Mouse (Mus musculus) cerebellum, postnatal 25 days (tissue): ENCODE measurements around the gene Lipt1.

Source experiments
- DNase-seq, 2 experiments: peaks; one replicate each; pipeline ENCODE4 v3.0.0; 2021; ENCODE audit warnings: mixed read lengths in 2 of 2

The Lipt1 gene

DNA sequence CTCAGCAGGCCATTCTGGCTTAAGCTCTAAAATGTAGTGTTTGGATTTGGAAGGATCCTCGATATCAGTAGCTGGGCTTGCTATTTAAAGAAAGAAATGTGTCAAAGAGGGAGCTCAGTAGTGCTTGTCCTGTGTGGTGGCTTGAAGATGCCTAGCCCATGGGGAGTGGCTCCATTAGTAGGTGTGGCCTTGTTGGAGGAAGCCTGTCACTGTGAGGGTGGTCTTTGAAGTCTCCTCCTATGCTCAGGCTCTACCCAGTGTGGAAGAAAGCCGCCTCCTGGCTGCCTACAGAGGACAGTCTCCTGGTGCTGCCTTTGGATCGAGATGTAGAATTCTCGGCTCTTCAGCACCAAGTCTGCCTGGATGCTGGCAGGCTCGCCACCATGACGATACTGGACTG is 28.8 kb downstream of the Lipt1 start:
- no peak for DNase-seq

DNA sequence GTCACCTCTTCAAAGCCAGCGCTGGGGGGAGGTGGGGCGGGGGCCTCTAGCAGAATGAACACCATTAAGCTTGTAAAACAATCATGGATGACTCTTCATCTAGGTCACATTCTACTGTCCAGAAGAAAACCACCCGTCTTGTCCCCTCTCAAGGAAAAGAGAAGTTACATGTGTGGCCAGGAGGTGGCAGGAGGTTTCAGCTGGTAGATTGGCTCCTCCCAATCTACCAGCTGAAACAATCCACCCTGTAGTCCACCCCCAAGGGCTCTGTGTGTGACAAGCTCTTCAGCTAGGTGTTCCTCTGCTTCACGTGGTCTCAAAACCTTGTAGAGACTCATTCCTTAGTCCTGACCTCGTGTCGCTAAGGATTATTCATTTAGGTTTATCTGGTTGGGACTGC is 31.6 kb downstream of the Lipt1 start:
- DNase-seq, result peak in 1 of 2 experiments; percentile 34

DNA sequence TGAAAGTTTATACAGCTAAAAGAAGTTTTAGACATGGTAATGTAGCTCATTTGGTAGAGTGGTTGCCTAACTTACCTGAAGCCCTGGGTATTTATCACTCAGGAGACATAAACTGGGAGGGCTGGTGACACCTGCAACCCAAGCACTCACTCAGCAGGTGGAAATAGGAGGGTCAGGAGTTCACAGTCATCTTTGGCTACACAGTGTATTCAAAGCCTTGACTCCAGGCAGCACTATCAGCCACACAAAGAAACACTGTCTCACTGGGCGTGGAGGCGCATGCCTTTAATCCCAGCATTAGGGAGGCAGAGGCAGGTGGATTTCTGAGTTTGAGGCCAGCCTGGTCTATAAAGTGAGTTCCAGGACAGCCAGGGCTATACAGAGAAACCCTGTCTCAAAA is 41.2 kb downstream of the Lipt1 start:
- DNase-seq, result no peak

DNA sequence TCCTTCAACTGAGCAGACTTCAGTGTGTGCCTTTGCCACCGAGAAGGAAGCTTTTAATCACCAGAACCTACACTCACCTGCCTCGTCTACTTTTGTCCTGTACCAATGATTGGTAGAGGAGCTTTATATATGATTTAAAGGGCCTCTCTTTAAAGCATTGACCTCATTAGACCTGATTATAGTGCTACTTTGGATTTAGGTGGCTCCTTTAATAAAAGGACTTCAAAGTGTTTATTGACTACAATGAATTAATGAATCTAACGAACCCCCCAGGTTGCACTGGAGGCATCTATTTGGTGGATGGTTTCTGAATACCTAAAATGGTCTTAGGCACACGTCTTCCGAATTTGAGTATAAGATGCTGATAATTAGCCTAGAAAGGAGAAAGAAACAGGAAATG is 44.9 kb downstream of the Lipt1 start, which contains the start of gene Lyg2:
Gene Lyg2, minus strand, starts transcription at position 101 of the 400 bp plus-strand sequence.
- no peak for DNase-seq

DNA sequence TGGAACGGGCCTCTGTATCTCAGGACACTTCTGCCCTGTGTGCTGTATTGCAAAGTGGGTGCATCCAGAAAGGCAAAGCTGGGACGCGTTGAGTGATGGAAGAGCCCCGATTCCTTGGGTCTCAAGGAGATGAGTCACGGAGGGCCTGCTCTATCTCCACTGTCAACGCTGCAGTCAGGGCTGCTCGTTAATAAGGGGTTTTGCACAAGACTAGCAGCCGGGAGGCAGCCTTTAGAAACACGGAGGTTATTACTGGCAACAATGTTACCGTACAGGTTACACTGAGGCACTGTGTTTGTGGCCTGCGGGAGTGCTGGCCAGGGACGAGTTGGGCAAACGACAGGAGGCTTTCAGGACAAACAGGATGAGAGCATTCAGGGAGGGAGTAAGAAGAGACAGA is 46.1 kb downstream of the Lipt1 start:
- no peak for DNase-seq

DNA sequence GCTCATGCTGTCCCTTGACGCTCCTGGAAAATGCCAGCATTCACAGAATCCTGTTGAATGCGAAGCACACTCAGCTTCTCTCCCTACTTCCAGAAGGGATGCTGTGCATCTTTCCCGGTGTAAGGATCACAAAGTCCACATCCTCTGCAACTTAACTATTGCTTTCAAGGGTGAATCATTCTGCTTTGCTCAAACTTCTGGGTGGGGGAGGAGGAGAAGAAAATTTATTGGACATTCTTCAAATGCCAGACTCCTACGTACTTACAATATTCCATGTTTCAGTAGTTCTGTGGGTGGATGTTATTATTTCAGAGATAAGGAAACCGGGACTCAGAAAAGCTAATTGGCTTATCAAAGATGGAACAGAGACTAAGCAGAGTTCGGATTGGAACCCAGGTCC is 46.6 kb downstream of the Lipt1 start:
- DNase-seq, result no peak

DNA sequence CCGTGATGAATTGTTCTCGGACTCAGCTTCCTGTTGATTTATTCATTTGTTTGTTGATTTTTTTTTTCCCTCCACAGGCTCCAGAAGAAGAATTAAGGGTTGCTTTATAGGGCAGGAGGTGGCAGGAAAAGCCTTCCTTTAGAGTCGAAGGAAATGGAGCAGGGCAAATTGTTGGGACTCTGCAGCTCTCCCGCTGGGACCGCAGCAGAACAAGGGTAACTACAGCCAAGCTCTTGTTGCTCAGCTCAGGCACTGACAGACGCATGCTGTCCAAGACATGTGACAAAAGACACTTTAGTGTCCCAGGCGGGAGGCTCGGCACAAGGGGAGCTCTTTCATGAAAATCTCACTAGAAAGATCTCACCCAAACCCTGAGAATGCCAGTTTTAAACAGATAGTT is 51.0 kb downstream of the Lipt1 start:
- DNase-seq, result peak; percentile 46 to 59
